ENCODE assay signal across 8 mouse cellular contexts in the genomic region with DNA sequence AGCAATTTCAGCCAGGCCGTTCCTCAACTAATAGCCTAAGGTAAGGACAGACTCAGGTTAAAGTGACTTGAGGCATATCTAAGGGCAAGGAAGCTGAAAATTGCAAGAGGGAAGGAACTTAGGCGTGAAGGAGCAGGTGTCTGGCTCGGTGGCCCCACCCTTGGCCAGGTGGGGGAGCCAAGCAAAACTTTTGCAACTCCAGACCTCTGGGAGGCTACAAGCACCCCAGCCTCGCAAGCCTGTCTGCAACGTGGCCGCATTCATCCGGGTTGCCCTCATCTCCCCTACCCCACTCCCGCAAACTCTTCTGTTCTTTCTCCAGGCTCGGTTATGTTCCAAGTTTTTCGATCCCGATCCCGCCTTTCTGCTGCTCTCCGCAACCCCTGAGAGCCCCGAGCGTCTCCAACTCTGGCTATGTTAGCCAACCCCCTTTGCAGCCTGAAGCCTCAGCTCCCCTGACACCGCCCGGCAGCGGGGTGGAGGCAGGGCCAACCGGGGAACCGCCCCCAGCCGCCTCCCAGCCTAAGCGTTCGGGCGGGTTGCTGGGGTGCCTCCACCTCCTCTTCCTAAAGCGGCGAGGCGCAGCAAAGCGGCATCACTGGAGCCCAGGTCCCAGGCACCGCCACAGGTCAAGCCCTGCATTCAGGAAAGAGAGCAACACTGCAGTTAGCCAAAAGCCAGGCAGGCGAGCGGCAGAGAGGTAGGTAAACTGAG. TPM values are rescaled to one million over a fixed set of nuclear protein-coding genes. Genes with fewer than 3 reads are reported as not detected.
A peak's percentile ranks its signal among the peaks of the same experiment; 100 is the strongest.
DNase-seq lines count a peak whose midpoint lies in the region; ATAC-seq lines count a peak whose summit lies in the region.

Stk26 (plus strand) TSS at position 201 of the 714 bp plus-strand sequence.

- no peaks in the 10 kb centered on the region for H3K36me3 ChIP-seq in forebrain, embryonic 11.5 days (ENCODE audit: control insufficient read depth, insufficient read depth, low read length)
- H3K36me3 ChIP-seq in heart, embryonic 16.5 days (ENCODE audit: control insufficient read depth, insufficient read depth), result no peaks in the 10 kb centered on the region
- no peaks in the 10 kb centered on the region for H3K36me3 ChIP-seq in neural tube, embryonic 13.5 days

- H3K9ac ChIP-seq in forebrain, embryonic 11.5 days (ENCODE audit: low read length), result peak within 1 kb of the TSS; percentile 43
- peak within 1 kb of the TSS; percentile 64 for H3K9ac ChIP-seq in heart, embryonic 16.5 days (ENCODE audit: low read length)
- peak within 1 kb of the TSS; percentile 63 for H3K9ac ChIP-seq in neural tube, embryonic 13.5 days

- DNase-seq in CD8-positive naive resting alpha-beta T cell, adult 2 months (ENCODE audit: low read depth in 2 of 2, low spot score in 2 of 2), result peak; percentile 67 to 75
- peak; percentile 15 for DNase-seq in c-Kit-negative CD71-positive TER-119-positive erythroid progenitor cells, embryonic 14.5 days (ENCODE audit: low read depth, low spot score)
- peak; percentile 70 for DNase-seq in forebrain, embryonic 11.5 days (ENCODE audit: low spot score)
- DNase-seq in kidney, postnatal 14 days, result peak; percentile 60
- DNase-seq in lung, adult 18-20 months, result peak; percentile 69 to 73
- DNase-seq in testis, postnatal 10 days (ENCODE audit: low spot score), result peak; percentile 68

- no peaks in the 10 kb centered on the region for H3K4me1 ChIP-seq in forebrain, embryonic 11.5 days (replicated peaks; ENCODE audit: control insufficient read depth, insufficient read depth, low read length)
- no peaks in the 10 kb centered on the region for H3K4me1 ChIP-seq in heart, embryonic 16.5 days (ENCODE audit: control insufficient read depth, insufficient read depth, low read length)
- no peaks in the 10 kb centered on the region for H3K4me1 ChIP-seq in neural tube, embryonic 13.5 days (replicated peaks)

- H3K27ac ChIP-seq in forebrain, embryonic 11.5 days (ENCODE audit: low read depth, low read length), result no peak within 1 kb of the TSS
- H3K27ac ChIP-seq in heart, embryonic 16.5 days (ENCODE audit: low read length), result peak within 1 kb of the TSS; percentile 18; the same call in 1 of the 2 replicates
- no peak within 1 kb of the TSS for H3K27ac ChIP-seq in neural tube, embryonic 13.5 days (replicated peaks)

- no peaks in the 10 kb centered on the region for H3K9me3 ChIP-seq in forebrain, embryonic 11.5 days (ENCODE audit: control insufficient read depth, low read length)
- no peaks in the 10 kb centered on the region for H3K9me3 ChIP-seq in heart, embryonic 16.5 days (replicated peaks; ENCODE audit: control insufficient read depth, low read length)
- H3K9me3 ChIP-seq in neural tube, embryonic 13.5 days, result no peaks in the 10 kb centered on the region

- H3K27me3 ChIP-seq in forebrain, embryonic 11.5 days (ENCODE audit: control insufficient read depth, insufficient read depth, low read length), result peaks cover 5% of the 10 kb centered on the region
- H3K27me3 ChIP-seq in heart, embryonic 16.5 days (ENCODE audit: control insufficient read depth, insufficient read depth, low read length), result peaks cover 3% of the 10 kb centered on the region
- peaks cover 23% of the 10 kb centered on the region for H3K27me3 ChIP-seq in neural tube, embryonic 13.5 days

- H3K4me2 ChIP-seq in forebrain, embryonic 11.5 days (ENCODE audit: low read depth, low read length, severe bottlenecking), result peak within 1 kb of the TSS; percentile 72
- peak within 1 kb of the TSS; percentile 78 for H3K4me2 ChIP-seq in heart, embryonic 16.5 days (ENCODE audit: low read depth, low read length)
- H3K4me2 ChIP-seq in neural tube, embryonic 13.5 days, result peak within 1 kb of the TSS; percentile 78

- H3K4me3 ChIP-seq in forebrain, embryonic 11.5 days (ENCODE audit: low read depth, low read length), result peak within 1 kb of the TSS; percentile 41
- peak within 1 kb of the TSS; percentile 65 for H3K4me3 ChIP-seq in heart, embryonic 16.5 days (ENCODE audit: low read length)
- H3K4me3 ChIP-seq in neural tube, embryonic 13.5 days, result peak within 1 kb of the TSS; percentile 45

- ATAC-seq in forebrain, embryonic 11.5 days (replicated peaks; ENCODE audit: low FRiP score), result peak; percentile 84
- ATAC-seq in heart, embryonic 16.5 days (replicated peaks; ENCODE audit: extremely low read depth, insufficient read depth, low FRiP score), result peak; percentile 93
- ATAC-seq in neural tube, embryonic 13.5 days (ENCODE audit: low read depth), result peak; percentile 63

- WGBS in forebrain, embryonic 11.5 days, result 22% methylated on average over 31 of the region's 31 CpGs
- WGBS in heart, embryonic 16.5 days, result 14% methylated on average over 31 of the region's 31 CpGs
- 29% methylated on average over 31 of the region's 31 CpGs for WGBS in neural tube, embryonic 13.5 days

RNA-seq across cellular contexts. Expression of gene Stk26, which starts in this region (rescaled TPM):
- 2.0 and 3.0 TPM in 2 replicates for polyA plus RNA-seq in forebrain, embryonic 11.5 days (2014; fragmentation: Nextera tagmentation; extraction: Ambion mirVana)
- 3.3 and 4.3 TPM in 2 replicates for polyA plus RNA-seq in heart, embryonic 16.5 days (2015; fragmentation: Nextera tagmentation; extraction: Ambion mirVana)
- 1.2 and 1.9 TPM in 2 replicates for polyA plus RNA-seq in neural tube, embryonic 13.5 days (2015; fragmentation: Nextera tagmentation; extraction: Ambion mirVana)

Comparison
In these comparisons a context has a peak if more than half of its experiments do, and no peak if none do; other contexts are left out.
1. DNase-seq: peak in every context shown above with its lines; median percentile 71 in CD8-positive naive resting alpha-beta T cell, adult 2 months; 71 in lung, adult 18-20 months; 70 in forebrain, embryonic 11.5 days; 68 in testis, postnatal 10 days; 60 in kidney, postnatal 14 days; 15 in c-Kit-negative CD71-positive TER-119-positive erythroid progenitor cells, embryonic 14.5 days.